Mouse (Mus musculus) liver, embryonic 14.5 days (tissue): ENCODE data around the gene Zbtb41. TPM values are rescaled to one million over a fixed set of nuclear protein-coding genes. Genes with fewer than 3 reads are reported as not detected.
A peak's percentile ranks its signal among the peaks of the same experiment; 100 is the strongest.

Experiments used
- ATAC-seq: fragments of 200-750 bp; cut with Nextera tagmentation; 2 replicates; pipeline ENCODE4 v1.8.0; 2017; ENCODE audit warnings: moderate number of reproducible peaks, mild to moderate bottlenecking, moderate library complexity; ENCODE audit not compliant: insufficient read depth
- DNase-seq, 3 experiments: peaks; one replicate each; pipeline ENCODE4 v3.0.0-alpha.2; 2012 to 2013; ENCODE audit warnings: low read depth in 3 of 3, low spot score in 3 of 3
- H3K27ac ChIP-seq: fragments of 300-500 bp; sonication (generic); 2 replicates; pipeline ENCODE4 v1.5.1; 2014; ENCODE audit warnings: moderate library complexity, mild to moderate bottlenecking, control low read depth, inconsistent platforms
- H3K27me3 ChIP-seq: fragments of 300-500 bp; sonication (generic); 2 replicates; pipeline ENCODE4 v1.6.1; 2014; ENCODE audit warnings: mild to moderate bottlenecking, low read length, moderate library complexity; ENCODE audit not compliant: control insufficient read depth, insufficient read depth
- H3K36me3 ChIP-seq: fragments of 300-500 bp; sonication (generic); replicated peaks from 2 replicates; pipeline ENCODE4 v1.6.1; 2014; ENCODE audit warnings: low read depth; ENCODE audit not compliant: control insufficient read depth, insufficient read depth
- H3K4me1 ChIP-seq, 2 experiments: fragments of 200-500 bp in 1 of 2; fragments of 300-500 bp in 1 of 2; sonication (generic) in 1 of 2; replicated peaks; 2 replicates each; pipeline ENCODE4 v1.6.1; 2012 to 2014; ENCODE audit warnings: antibody characterized with exemption in 1 of 2, inconsistent platforms in 1 of 2, low read length in 1 of 2; ENCODE audit not compliant: control insufficient read depth in 2 of 2, insufficient read depth in 2 of 2
- H3K4me2 ChIP-seq: fragments of 300-500 bp; sonication (generic); 2 replicates; pipeline ENCODE4 v1.6.1; 2014; ENCODE audit warnings: low read depth, mild to moderate bottlenecking, control low read depth, moderate library complexity
- H3K4me3 ChIP-seq, 2 experiments: fragments of 200-500 bp in 1 of 2; fragments of 300-500 bp in 1 of 2; sonication (generic) in 1 of 2; 2 replicates each; pipeline ENCODE4 v1.5.1; 2012 to 2014; ENCODE audit warnings: low read depth in 2 of 2, low read length in 2 of 2, mild to moderate bottlenecking in 2 of 2, control low read depth in 1 of 2, inconsistent platforms in 1 of 2, moderate library complexity in 1 of 2; ENCODE audit not compliant: insufficient read depth in 1 of 2
- H3K9ac ChIP-seq: fragments of 300-500 bp; sonication (generic); replicated peaks from 2 replicates; pipeline ENCODE4 v1.6.1; 2014; ENCODE audit warnings: mild to moderate bottlenecking, control low read depth, moderate library complexity
- H3K9me3 ChIP-seq: fragments of 300-500 bp; sonication (generic); 2 replicates; pipeline ENCODE4 v1.6.1; 2016; ENCODE audit warnings: low read length, mixed read lengths; ENCODE audit not compliant: control insufficient read depth
- CTCF ChIP-seq: IDR thresholded peaks from 2 replicates; pipeline ENCODE4 v1.5.1; 2016; ENCODE audit warnings: antibody characterized with exemption, low read depth, control low read depth
- EP300 ChIP-seq: IDR thresholded peaks from 2 replicates; pipeline ENCODE4 v1.6.1; 2016; ENCODE audit warnings: antibody characterized with exemption, low read depth
- WGBS: fragments of 180-500 bp; shearing (Covaris S2); extraction: QIAGEN DNeasy Blood & Tissue Kit; methylation state at CpG from one replicate; pipeline ENCODE4 v1.1.7; 2014; ENCODE audit not compliant: insufficient replicate concordance; 5-methylcytosine and 5-hydroxymethylcytosine counted together
- polyA plus RNA-seq, 2 experiments: library from polyadenylated mRNA; depleted of rRNA in 1 of 2; stranded (reverse) in 1 of 2; unstranded in 1 of 2; fragments of >200 nt; fragmentation: Nextera tagmentation in 1 of 2; extraction: Ambion mirVana in 1 of 2; gene quantifications; 2 replicates each; pipeline versions ENCODE4 v1.2.1 to v1.2.3; 2012 to 2014

Zbtb41 gene
- polyA plus RNA-seq (2012; rRNA removed): 1.1 and 1.6 TPM in 2 replicates
- 2.2 and 3.2 TPM in 2 replicates for polyA plus RNA-seq (2014; fragmentation: Nextera tagmentation; extraction: Ambion mirVana)

DNA sequence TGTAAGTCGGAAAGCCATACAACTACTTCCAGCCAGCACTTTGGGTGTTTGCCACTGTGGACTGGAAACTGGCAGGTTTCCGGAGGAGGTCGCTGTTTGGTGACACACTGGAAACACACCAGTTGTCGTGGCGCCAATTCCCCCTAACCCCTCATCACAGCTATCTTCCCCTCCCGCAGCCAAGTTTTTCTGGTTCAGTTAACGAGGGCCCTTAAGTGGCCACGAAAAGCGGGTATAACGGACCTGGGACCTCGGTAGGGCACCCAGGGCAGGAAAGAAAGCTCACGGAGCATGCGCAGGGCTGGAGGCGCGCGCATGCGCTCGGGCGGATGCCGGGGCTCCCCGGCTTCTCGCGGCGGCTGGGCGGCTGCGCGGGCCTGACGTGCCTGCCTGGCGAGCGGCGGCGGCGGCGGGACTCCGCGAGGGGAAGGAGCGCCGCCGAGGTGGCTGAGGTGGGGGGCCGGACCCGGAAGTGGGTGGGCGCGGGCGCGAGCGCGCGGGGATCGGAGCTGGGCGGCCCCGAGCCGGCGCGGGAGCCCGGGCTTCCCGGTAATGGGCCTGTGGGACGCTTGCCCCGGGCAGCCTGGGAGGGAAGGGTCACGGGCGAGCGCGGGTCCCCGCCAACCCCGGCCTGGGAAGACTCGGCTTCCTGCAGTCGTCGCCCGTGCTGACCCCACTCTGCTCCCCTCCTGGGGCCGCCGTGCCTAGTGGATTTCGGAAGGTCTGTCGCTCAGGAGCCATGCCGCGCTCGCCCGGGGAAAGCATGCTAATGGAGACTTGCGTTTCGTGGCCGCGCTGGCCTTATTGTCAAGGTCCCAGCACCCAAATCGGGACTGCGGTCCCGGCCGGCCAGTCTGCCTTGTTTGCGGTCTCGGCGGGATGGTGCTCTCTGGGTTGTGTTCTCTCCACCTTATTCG, at the start of gene Zbtb41:
Gene Zbtb41 (plus strand): TSS at position 414 of the 917 bp plus-strand sequence.
- no peaks in the 10 kb centered on the region for H3K9me3 ChIP-seq
- TF ChIP-seq CTCF (peak; percentile 84), EP300 (no peak)
- H3K4me1 ChIP-seq: peaks cover 15 to 18% of the 10 kb centered on the region in 2 experiments
- peak within 1 kb of the TSS; percentile 97 for H3K4me3 ChIP-seq
- peak within 1 kb of the TSS; percentile 93 for H3K4me2 ChIP-seq
- WGBS: under 1% methylated on average over 71 of the region's 88 CpGs
- peak; percentile 66 to 69 (median 68) for DNase-seq
- peak within 1 kb of the TSS; percentile 65 for H3K27ac ChIP-seq
- H3K27me3 ChIP-seq: no peaks in the 10 kb centered on the region
- no peaks in the 10 kb centered on the region for H3K36me3 ChIP-seq
- peak; percentile 96 for ATAC-seq
- peak within 1 kb of the TSS; percentile 98 for H3K9ac ChIP-seq

DNA sequence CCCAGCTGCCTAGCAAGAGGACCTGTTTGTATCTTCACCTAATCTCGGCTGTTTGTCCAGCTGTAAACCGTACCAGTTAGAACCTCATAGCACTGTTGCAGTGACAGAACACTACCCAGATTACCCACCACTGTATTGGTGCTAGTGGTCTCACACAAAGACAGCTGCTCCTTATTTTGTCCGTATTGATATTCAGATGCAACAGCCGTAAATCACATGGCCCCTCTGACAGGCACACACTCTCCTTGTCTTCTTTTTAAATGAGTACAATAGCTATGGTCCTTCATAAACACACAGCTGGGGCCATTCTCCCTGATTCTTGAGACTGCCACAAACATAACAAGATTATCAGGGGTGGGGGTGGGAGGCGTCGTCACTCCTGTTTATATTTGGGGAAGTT, 46.2 kb upstream of the Zbtb41 start:
- TF ChIP-seq CTCF (no peak), EP300 (no peak)
- 36% methylated on average over 6 of the region's 6 CpGs for WGBS
- no peak for DNase-seq
- H3K36me3 ChIP-seq: no peaks in the 10 kb centered on the region
- H3K27me3 ChIP-seq: no peaks in the 10 kb centered on the region
- no peak for ATAC-seq
- H3K9me3 ChIP-seq: no peaks in the 10 kb centered on the region
- H3K9ac ChIP-seq: no peak overlapping the region
- H3K4me1 ChIP-seq: no peaks in the 10 kb centered on the region
- H3K4me3 ChIP-seq: no peak overlapping the region
- H3K4me2 ChIP-seq: no peak overlapping the region
- H3K27ac ChIP-seq: no peak overlapping the region

- no peak for TF ChIP-seq CTCF
- no peak for TF ChIP-seq EP300
- ATAC-seq (no peak), DNase-seq (no peak)
- no peak within 1 kb of the TSS for H3K27ac ChIP-seq
- H3K36me3 ChIP-seq: no peaks in the 10 kb centered on the region
- H3K4me1 ChIP-seq: no peaks in the 10 kb centered on the region
- no peaks in the 10 kb centered on the region for H3K9me3 ChIP-seq
- no peak within 1 kb of the TSS for H3K4me3 ChIP-seq
- H3K4me2 ChIP-seq: no peak within 1 kb of the TSS
- H3K27me3 ChIP-seq: no peaks in the 10 kb centered on the region
- no peak within 1 kb of the TSS for H3K9ac ChIP-seq
- 11% methylated on average over 5 of the region's 5 CpGs for WGBS
Observed at GRCm38 (mm10) chr1:139376638-139377286, 45.3 kb upstream of the Zbtb41 start, which contains the start of gene Crb1. Crb1 (minus strand) TSS chr1:139377100.

GRCm38 (mm10) chr1:139378861-139379620, 43.0 kb upstream of the Zbtb41 start:
- no peaks in the 10 kb centered on the region for H3K9me3 ChIP-seq

More at GRCm38 (mm10) chr1:139378861-139379620, 43.0 kb upstream of the Zbtb41 start:
- no peak overlapping the region for H3K27ac ChIP-seq
- DNase-seq (no peak), ATAC-seq (0 out of 2 replicates have a peak, but pooled peaks have one; percentile 28)
- H3K27me3 ChIP-seq: no peaks in the 10 kb centered on the region
- TF ChIP-seq EP300: no peak
- TF ChIP-seq CTCF: no peak
- H3K4me1 ChIP-seq: no peaks in the 10 kb centered on the region
- H3K4me2 ChIP-seq: no peak overlapping the region
- H3K9ac ChIP-seq: no peak overlapping the region
- no peak overlapping the region for H3K4me3 ChIP-seq
- no peaks in the 10 kb centered on the region for H3K36me3 ChIP-seq
- 22% methylated on average over 11 of the region's 11 CpGs for WGBS
